Comparison of ENCODE assay signal across 21 mouse cellular contexts in the genomic region with DNA sequence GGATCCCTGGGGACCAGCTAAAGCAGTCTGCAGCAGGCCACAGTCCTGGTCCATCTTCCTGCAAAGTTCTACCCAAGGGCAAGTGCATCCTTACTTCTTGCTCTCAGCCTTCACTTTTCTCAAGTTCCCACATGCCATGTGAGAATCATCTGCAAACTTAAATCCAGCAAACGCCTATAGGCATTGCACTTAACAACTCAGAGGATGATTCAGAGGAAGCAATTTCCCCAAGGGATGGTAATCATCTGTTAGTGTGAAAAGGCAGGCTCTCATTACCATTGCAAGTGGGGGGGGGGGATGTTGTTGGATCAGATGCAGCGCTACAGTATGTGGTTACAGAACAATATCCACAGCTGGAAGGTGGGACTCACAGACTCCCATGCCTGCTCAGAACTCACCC. TPM values are rescaled to one million over a fixed set of nuclear protein-coding genes. Genes with fewer than 3 reads are reported as not detected.
DNase-seq lines count a peak whose midpoint lies in the region; ATAC-seq and TF ChIP-seq lines count a peak whose summit lies in the region.
"Had no signal": no experiment of that assay in that cellular context is flagged by ENCODE, and none has a peak within 500 bp of the region (broad histone marks: within the 10 kb centered on the region; RNA-seq: fewer than 3 reads in every experiment).

No protein-coding gene starts in this region.

- no peak overlapping the region for H3K27ac ChIP-seq in embryonic facial prominence, embryonic 14.5 days (replicated peaks; ENCODE audit: low read depth, low read length)
- no peak overlapping the region; the same call in 1 of the 2 replicates for H3K27ac ChIP-seq in embryonic facial prominence, embryonic 10.5 days (replicated peaks)
- 0 out of 2 replicates have a peak overlapping the region, but pooled peaks have one; percentile 35 for H3K27ac ChIP-seq in heart, postnatal 0 days (ENCODE audit: low read depth)
- peak overlapping the region; percentile 75 for H3K27ac ChIP-seq in olfactory bulb, adult 2 months (ENCODE audit: insufficient read depth, low read depth, low read length)
- H3K27ac ChIP-seq in midbrain, postnatal 0 days (ENCODE audit: low read depth, low read length), result no peak overlapping the region
- H3K27ac ChIP-seq: embryonic facial prominence, embryonic 15.5 days had no signal

- H3K4me3 ChIP-seq in embryonic facial prominence, embryonic 14.5 days (ENCODE audit: low read depth, low read length), result no peak overlapping the region
- no peak overlapping the region for H3K4me3 ChIP-seq in embryonic facial prominence, embryonic 10.5 days
- no peak overlapping the region for H3K4me3 ChIP-seq in heart, postnatal 0 days (ENCODE audit: low read depth, low read length)
- no peak overlapping the region for H3K4me3 ChIP-seq in olfactory bulb, adult 2 months (ENCODE audit: insufficient read depth, low read depth, low read length)
- H3K4me3 ChIP-seq in midbrain, postnatal 0 days (ENCODE audit: low read depth, low read length), result no peak overlapping the region
- H3K4me3 ChIP-seq: embryonic facial prominence, embryonic 15.5 days had no signal

- no peak for TF ChIP-seq EP300 in heart, postnatal 0 days (IDR thresholded peaks at IDR 0.05; ENCODE audit: low read depth)

- TF ChIP-seq POLR2A in olfactory bulb, adult 2 months (IDR thresholded peaks at IDR 0.05; ENCODE audit: insufficient read depth, low read depth, low read length), result no peak

- no peaks in the 10 kb centered on the region for H3K36me3 ChIP-seq in embryonic facial prominence, embryonic 14.5 days (ENCODE audit: control insufficient read depth, insufficient read depth, low read length)
- H3K36me3 ChIP-seq in embryonic facial prominence, embryonic 10.5 days (replicated peaks), result no peaks in the 10 kb centered on the region
- no peaks in the 10 kb centered on the region for H3K36me3 ChIP-seq in heart, postnatal 0 days (replicated peaks; ENCODE audit: control insufficient read depth, insufficient read depth, low read length)
- no peaks in the 10 kb centered on the region for H3K36me3 ChIP-seq in midbrain, postnatal 0 days (ENCODE audit: insufficient read depth, low read length)
- H3K36me3 ChIP-seq: embryonic facial prominence, embryonic 15.5 days had no signal

- 54% methylated on average over 2 of the region's 2 CpGs for WGBS in embryonic facial prominence, embryonic 14.5 days
- 71% methylated on average over 2 of the region's 2 CpGs for WGBS in embryonic facial prominence, embryonic 10.5 days
- 80% methylated on average over 2 of the region's 2 CpGs for WGBS in heart, postnatal 0 days
- WGBS in olfactory bulb, adult 2 months, result 23% methylated on average over 2 of the region's 2 CpGs
- 72% methylated on average over 2 of the region's 2 CpGs for WGBS in midbrain, postnatal 0 days

- peak; percentile 17; the same call in 1 of the 2 replicates for ATAC-seq in embryonic facial prominence, embryonic 14.5 days (ENCODE audit: low read depth)
- no peak for ATAC-seq in heart, postnatal 0 days (ENCODE audit: insufficient read depth, low read depth)
- ATAC-seq in midbrain, postnatal 0 days (ENCODE audit: low FRiP score), result no peak
- ATAC-seq: forebrain, embryonic 16.5 days; hindbrain, embryonic 16.5 days; inflammation-experienced regulatory T-cells, adult 6 months; intestine, postnatal 0 days had no signal

- no peak for TF ChIP-seq CTCF in heart, postnatal 0 days (IDR thresholded peaks at IDR 0.05; ENCODE audit: low read depth)
- TF ChIP-seq CTCF in olfactory bulb, adult 2 months (IDR thresholded peaks at IDR 0.05; ENCODE audit: insufficient read depth, low read depth, low read length), result no peak
- TF ChIP-seq CTCF in midbrain, postnatal 0 days (IDR thresholded peaks at IDR 0.05), result no peak

- no peak overlapping the region for H3K4me2 ChIP-seq in embryonic facial prominence, embryonic 14.5 days (ENCODE audit: low read depth, low read length)
- no peak overlapping the region for H3K4me2 ChIP-seq in heart, postnatal 0 days (ENCODE audit: low read depth, low read length)
- H3K4me2 ChIP-seq in midbrain, postnatal 0 days (ENCODE audit: low read depth, low read length, poor library complexity, severe bottlenecking), result no peak overlapping the region
- H3K4me2 ChIP-seq: embryonic facial prominence, embryonic 15.5 days had no signal

- H3K4me1 ChIP-seq in embryonic facial prominence, embryonic 14.5 days (ENCODE audit: control insufficient read depth, insufficient read depth, low read length), result no peaks in the 10 kb centered on the region
- 0 out of 2 replicates have a peak, but pooled peaks cover 3% of the 10 kb centered on the region for H3K4me1 ChIP-seq in embryonic facial prominence, embryonic 10.5 days
- peaks cover 23% of the 10 kb centered on the region for H3K4me1 ChIP-seq in heart, postnatal 0 days (ENCODE audit: control insufficient read depth, insufficient read depth)
- H3K4me1 ChIP-seq in olfactory bulb, adult 2 months (ENCODE audit: control insufficient read depth, insufficient read depth, low read length), result peaks cover 20% of the 10 kb centered on the region
- no peaks in the 10 kb centered on the region for H3K4me1 ChIP-seq in midbrain, postnatal 0 days (ENCODE audit: insufficient read depth, low read length)

- H3K9me3 ChIP-seq in embryonic facial prominence, embryonic 14.5 days (ENCODE audit: control insufficient read depth, low read length), result no peaks in the 10 kb centered on the region
- H3K9me3 ChIP-seq in embryonic facial prominence, embryonic 10.5 days, result no peaks in the 10 kb centered on the region
- no peaks in the 10 kb centered on the region for H3K9me3 ChIP-seq in heart, postnatal 0 days (replicated peaks; ENCODE audit: control insufficient read depth, low read length)
- no peaks in the 10 kb centered on the region for H3K9me3 ChIP-seq in midbrain, postnatal 0 days (ENCODE audit: low read length)
- H3K9me3 ChIP-seq: embryonic facial prominence, embryonic 15.5 days had no signal

- H3K27me3 ChIP-seq in embryonic facial prominence, embryonic 14.5 days (replicated peaks; ENCODE audit: control insufficient read depth, insufficient read depth, low read length), result no peaks in the 10 kb centered on the region
- no peaks in the 10 kb centered on the region for H3K27me3 ChIP-seq in embryonic facial prominence, embryonic 10.5 days (replicated peaks; ENCODE audit: low read depth, poor library complexity, severe bottlenecking)
- H3K27me3 ChIP-seq in heart, postnatal 0 days (ENCODE audit: control insufficient read depth, insufficient read depth, low read length), result peaks cover 3% of the 10 kb centered on the region; the same call in 1 of the 2 replicates
- no peaks in the 10 kb centered on the region for H3K27me3 ChIP-seq in midbrain, postnatal 0 days (ENCODE audit: insufficient read depth, low read length)
- H3K27me3 ChIP-seq: embryonic facial prominence, embryonic 15.5 days had no signal

- H3K9ac ChIP-seq in embryonic facial prominence, embryonic 14.5 days (ENCODE audit: low read depth, low read length), result no peak overlapping the region
- no peak overlapping the region for H3K9ac ChIP-seq in heart, postnatal 0 days (replicated peaks; ENCODE audit: low read depth, low read length)
- H3K9ac ChIP-seq in midbrain, postnatal 0 days (replicated peaks; ENCODE audit: low read length, poor library complexity, severe bottlenecking), result no peak overlapping the region
- H3K9ac ChIP-seq: embryonic facial prominence, embryonic 15.5 days had no signal

- DNase-seq in embryonic facial prominence, embryonic 14.5 days (ENCODE audit: low spot score), result peak; percentile 61
- no peak for DNase-seq in embryonic facial prominence, embryonic 10.5 days (ENCODE audit: low spot score)
- DNase-seq in heart, postnatal 0 days (ENCODE audit: low spot score), result no peak
- DNase-seq in heart, postnatal 4 days, result no peak
- DNase-seq in midbrain, postnatal 0 days (ENCODE audit: low spot score), result no peak
- no peak for DNase-seq in layer of hippocampus, adult 9-10 months (ENCODE audit: low spot score)
- DNase-seq: adrenal gland, adult 2 months; adrenal gland, postnatal 36 days; cerebellum, adult 11-12 months; cerebellum, adult 9-11 months; cerebellum, postnatal 36 days; gastrocnemius, postnatal 14 days; kidney, adult 9 months had no signal

RNA-seq across cellular contexts. Expression of a gene that starts 12.7 kb away (rescaled TPM):
- 1.8 and 1.9 TPM in 2 replicates for polyA plus RNA-seq in embryonic facial prominence, embryonic 14.5 days (2014; fragmentation: Nextera tagmentation; extraction: Ambion mirVana)
- 0.15 and 0.25 TPM in 2 replicates for polyA plus RNA-seq in embryonic facial prominence, embryonic 10.5 days (2016; fragmentation: Nextera tagmentation; extraction: Ambion mirVana)
- 0.15 and 0.53 TPM in 2 replicates for total RNA-seq in heart, postnatal 0 days (2014; rRNA removed; ENCODE audit: low replicate concordance)
- polyA plus RNA-seq in heart, postnatal 0 days (2015; fragmentation: Nextera tagmentation; extraction: Ambion mirVana), result 0.18 and 0.33 TPM in 2 replicates
- under 1 TPM; 0.54 to 0.55 TPM for total RNA-seq in heart, postnatal 4 days (2021)
- 285 TPM in 1 of 2 replicates, not detected in the other for polyA plus RNA-seq in olfactory bulb, adult 2 months (2012; ENCODE audit: insufficient read depth, insufficient read length, low replicate concordance, missing spikeins)
- 25.4 and 38.5 TPM in 2 replicates for total RNA-seq in midbrain, postnatal 0 days (2014; rRNA removed)
- 17.8 and 21.7 TPM in 2 replicates for polyA plus RNA-seq in midbrain, postnatal 0 days (2015; fragmentation: Nextera tagmentation; extraction: Ambion mirVana)
- total RNA-seq: MEL had no signal
- polyA plus RNA-seq: C2C12 had no signal

RNA-seq across cellular contexts. Expression of a gene that starts 41.9 kb away (rescaled TPM):
- 71.2 and 73.6 TPM in 2 replicates for polyA plus RNA-seq in embryonic facial prominence, embryonic 14.5 days (2014; fragmentation: Nextera tagmentation; extraction: Ambion mirVana)
- 26.2 and 27.5 TPM in 2 replicates for polyA plus RNA-seq in embryonic facial prominence, embryonic 10.5 days (2016; fragmentation: Nextera tagmentation; extraction: Ambion mirVana)
- total RNA-seq in heart, postnatal 0 days (2014; rRNA removed; ENCODE audit: low replicate concordance), result 111 and 142 TPM in 2 replicates
- polyA plus RNA-seq in heart, postnatal 0 days (2015; fragmentation: Nextera tagmentation; extraction: Ambion mirVana), result 72.9 and 74.8 TPM in 2 replicates
- total RNA-seq in heart, postnatal 4 days (2021), result 10 to 100 TPM; 33.8 to 35.8 TPM
- polyA plus RNA-seq in olfactory bulb, adult 2 months (2012; ENCODE audit: insufficient read depth, insufficient read length, low replicate concordance, missing spikeins), result 349 TPM in 1 of 2 replicates, not detected in the other
- total RNA-seq in midbrain, postnatal 0 days (2014; rRNA removed), result 316 and 407 TPM in 2 replicates
- polyA plus RNA-seq in midbrain, postnatal 0 days (2015; fragmentation: Nextera tagmentation; extraction: Ambion mirVana), result 167 and 169 TPM in 2 replicates

Comparison
In these comparisons a context has a peak if more than half of its experiments do, and no peak if none do; other contexts are left out.
1. H3K27ac ChIP-seq: peak in heart, postnatal 0 days (single experiment) and olfactory bulb, adult 2 months (single experiment); none in embryonic facial prominence, embryonic 14.5 days (single experiment), embryonic facial prominence, embryonic 10.5 days (single experiment) and midbrain, postnatal 0 days (single experiment).